Comparison of ENCODE assay signal across 15 mouse cellular contexts in the genomic region with DNA sequence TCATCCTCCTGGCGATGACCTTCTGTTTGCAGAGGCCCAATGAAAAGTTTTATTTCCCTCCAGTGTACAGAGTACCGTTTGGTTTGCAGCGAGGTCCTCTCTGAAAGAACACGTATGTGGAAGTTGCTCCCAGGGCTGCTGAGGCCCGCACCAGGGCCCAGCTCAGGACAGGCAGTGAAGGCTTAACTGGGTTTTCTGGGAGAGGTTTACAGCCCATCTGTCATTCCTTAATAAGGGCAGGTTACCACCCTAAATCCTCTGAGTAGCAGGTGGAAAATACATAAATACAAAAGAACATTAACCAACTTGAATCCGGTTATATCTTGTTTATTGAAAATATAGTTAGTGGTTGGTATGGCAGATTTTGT. TPM values are rescaled to one million over a fixed set of nuclear protein-coding genes. Genes with fewer than 3 reads are reported as not detected.
DNase-seq lines count a peak whose midpoint lies in the region; ATAC-seq and TF ChIP-seq lines count a peak whose summit lies in the region.
"Had no signal": no experiment of that assay in that cellular context is flagged by ENCODE, and none has a peak within 500 bp of the region (broad histone marks: within the 10 kb centered on the region; RNA-seq: fewer than 3 reads in every experiment).

No protein-coding gene starts in this region.

- H3K4me2 ChIP-seq in kidney, embryonic 16.5 days (replicated peaks; ENCODE audit: low read depth, low read length), result no peak overlapping the region
- H3K4me2 ChIP-seq in kidney, embryonic 14.5 days (replicated peaks; ENCODE audit: low read depth, low read length), result no peak overlapping the region
- H3K4me2 ChIP-seq in intestine, embryonic 15.5 days (replicated peaks), result no peak overlapping the region
- H3K4me2 ChIP-seq in neural tube, embryonic 15.5 days, result no peak overlapping the region
- H3K4me2 ChIP-seq: lung, embryonic 15.5 days had no signal

- intact Hi-C loops in gastrocnemius, adult 2 months (cut with DNase I), result no loop called here

- TF ChIP-seq CTCF in gastrocnemius, adult 2 months (IDR thresholded peaks at IDR 0.05), result no peak

- H3K27ac ChIP-seq in gastrocnemius, adult 2 months, result peak overlapping the region; percentile 88
- 0 out of 2 replicates have a peak overlapping the region, but pooled peaks have one; percentile 12 for H3K27ac ChIP-seq in kidney, embryonic 16.5 days (ENCODE audit: low read length)
- H3K27ac ChIP-seq in kidney, embryonic 14.5 days (ENCODE audit: low read depth, low read length), result no peak overlapping the region
- peak overlapping the region; percentile 67 for H3K27ac ChIP-seq in intestine, embryonic 15.5 days
- peak overlapping the region; percentile 28 for H3K27ac ChIP-seq in neural tube, embryonic 15.5 days (replicated peaks)
- H3K27ac ChIP-seq: lung, embryonic 15.5 days; midbrain, embryonic 10.5 days had no signal

- DNase-seq in gastrocnemius, adult 2 months, result peak; percentile 32
- no peak for DNase-seq in gastrocnemius, adult 18-20 months (ENCODE audit: low spot score)
- DNase-seq in gastrocnemius, adult 8-10 months (ENCODE audit: low spot score in 2 of 2), result no peak
- DNase-seq in layer of hippocampus, postnatal 25 days (ENCODE audit: extremely low spot score in 1 of 2, low spot score in 1 of 2), result no peak
- DNase-seq: cerebellum, adult 9-11 months; gastrocnemius, postnatal 36 days; kidney, adult 11 months; thymus, postnatal 14 days had no signal

- H3K9ac ChIP-seq in kidney, embryonic 16.5 days (replicated peaks; ENCODE audit: low read length), result no peak overlapping the region
- no peak overlapping the region for H3K9ac ChIP-seq in kidney, embryonic 14.5 days (ENCODE audit: low read depth, low read length)
- H3K9ac ChIP-seq in intestine, embryonic 15.5 days, result no peak overlapping the region
- H3K9ac ChIP-seq in neural tube, embryonic 15.5 days (replicated peaks), result no peak overlapping the region
- H3K9ac ChIP-seq: lung, embryonic 15.5 days had no signal

- no peaks in the 10 kb centered on the region for H3K36me3 ChIP-seq in kidney, embryonic 16.5 days (ENCODE audit: insufficient read depth, low read length)
- no peaks in the 10 kb centered on the region for H3K36me3 ChIP-seq in kidney, embryonic 14.5 days (ENCODE audit: control insufficient read depth, insufficient read depth, low read length)
- H3K36me3 ChIP-seq in intestine, embryonic 15.5 days, result 0 out of 2 replicates have a peak, but pooled peaks cover 2% of the 10 kb centered on the region
- H3K36me3 ChIP-seq in neural tube, embryonic 15.5 days, result 0 out of 2 replicates have a peak, but pooled peaks cover 3% of the 10 kb centered on the region
- H3K36me3 ChIP-seq: lung, embryonic 15.5 days; midbrain, embryonic 10.5 days had no signal

- 44% methylated on average over 6 of the region's 6 CpGs for WGBS in kidney, embryonic 16.5 days
- WGBS in kidney, embryonic 14.5 days, result 38% methylated on average over 6 of the region's 6 CpGs
- 22% methylated on average over 6 of the region's 6 CpGs for WGBS in intestine, embryonic 15.5 days
- 40% methylated on average over 6 of the region's 6 CpGs for WGBS in neural tube, embryonic 15.5 days

- H3K27me3 ChIP-seq in kidney, embryonic 16.5 days (ENCODE audit: insufficient read depth, low read length), result no peaks in the 10 kb centered on the region
- H3K27me3 ChIP-seq in kidney, embryonic 14.5 days (ENCODE audit: control insufficient read depth, insufficient read depth, low read length), result no peaks in the 10 kb centered on the region
- H3K27me3 ChIP-seq in intestine, embryonic 15.5 days (replicated peaks), result no peaks in the 10 kb centered on the region
- H3K27me3 ChIP-seq in neural tube, embryonic 15.5 days (replicated peaks), result no peaks in the 10 kb centered on the region
- H3K27me3 ChIP-seq: lung, embryonic 15.5 days had no signal

- no peak for ATAC-seq in kidney, embryonic 16.5 days (ENCODE audit: low FRiP score, low TSS enrichment)
- no peak for ATAC-seq in kidney, embryonic 14.5 days (ENCODE audit: low FRiP score, low TSS enrichment)
- ATAC-seq in intestine, embryonic 15.5 days, result peak; percentile 52
- ATAC-seq in neural tube, embryonic 15.5 days (ENCODE audit: low FRiP score), result no peak
- ATAC-seq: forebrain, embryonic 14.5 days had no signal

- H3K4me3 ChIP-seq in gastrocnemius, adult 2 months, result peak overlapping the region; percentile 23
- no peak overlapping the region for H3K4me3 ChIP-seq in kidney, embryonic 16.5 days (ENCODE audit: low read length)
- H3K4me3 ChIP-seq in kidney, embryonic 14.5 days (ENCODE audit: low read length), result no peak overlapping the region
- H3K4me3 ChIP-seq in intestine, embryonic 15.5 days (replicated peaks), result no peak overlapping the region
- H3K4me3 ChIP-seq in neural tube, embryonic 15.5 days (replicated peaks), result no peak overlapping the region
- H3K4me3 ChIP-seq: lung, embryonic 15.5 days; midbrain, embryonic 10.5 days had no signal

- peaks cover 14% of the 10 kb centered on the region for H3K4me1 ChIP-seq in kidney, embryonic 16.5 days (ENCODE audit: insufficient read depth, low read length)
- 0 out of 2 replicates have a peak, but pooled peaks cover 8% of the 10 kb centered on the region for H3K4me1 ChIP-seq in kidney, embryonic 14.5 days (ENCODE audit: control insufficient read depth, insufficient read depth, low read length)
- H3K4me1 ChIP-seq in intestine, embryonic 15.5 days (replicated peaks), result peaks cover 26% of the 10 kb centered on the region; the same call in 1 of the 2 replicates
- H3K4me1 ChIP-seq in neural tube, embryonic 15.5 days, result peaks cover 10% of the 10 kb centered on the region

- no peaks in the 10 kb centered on the region for H3K9me3 ChIP-seq in kidney, embryonic 16.5 days (ENCODE audit: low read length)
- H3K9me3 ChIP-seq in kidney, embryonic 14.5 days (ENCODE audit: control insufficient read depth, low read length), result no peaks in the 10 kb centered on the region
- no peaks in the 10 kb centered on the region for H3K9me3 ChIP-seq in intestine, embryonic 15.5 days
- no peaks in the 10 kb centered on the region for H3K9me3 ChIP-seq in neural tube, embryonic 15.5 days (replicated peaks)
- H3K9me3 ChIP-seq: lung, embryonic 15.5 days; midbrain, embryonic 10.5 days had no signal

RNA-seq across cellular contexts. Expression of gene Acsl1, which starts 9.7 kb away (rescaled TPM):
- 100 to 1,000 TPM; 224 to 367 TPM for total RNA-seq in gastrocnemius, adult 2 months (2021)
- 100 to 1,000 TPM; 270 to 281 TPM for total RNA-seq in gastrocnemius, adult 18-20 months (2021)
- polyA plus RNA-seq in kidney, embryonic 16.5 days (2015; fragmentation: Nextera tagmentation; extraction: Ambion mirVana), result 20.6 and 21.3 TPM in 2 replicates
- 9.7 and 16.1 TPM in 2 replicates for polyA plus RNA-seq in kidney, embryonic 14.5 days (2014; fragmentation: Nextera tagmentation; extraction: Ambion mirVana)
- polyA plus RNA-seq in intestine, embryonic 15.5 days (2015; fragmentation: Nextera tagmentation; extraction: Ambion mirVana), result 40.1 and 40.3 TPM in 2 replicates
- 17.0 and 17.2 TPM in 2 replicates for polyA plus RNA-seq in neural tube, embryonic 15.5 days (2015; fragmentation: Nextera tagmentation; extraction: Ambion mirVana)
- total RNA-seq in gastrocnemius, adult 8-10 months (2022), result 100 to 1,000 TPM; 225 to 268 (median 235) TPM
- 10 to 100 TPM; 45.7 to 48.2 TPM for total RNA-seq in layer of hippocampus, postnatal 25 days (2021)

Comparison
In these comparisons a context has a peak if more than half of its experiments do, and no peak if none do; other contexts are left out.
1. RNA of gene Acsl1, which starts 9.7 kb away (total RNA-seq): 224 to 367 TPM in gastrocnemius, adult 2 months, 270 to 281 TPM in gastrocnemius, adult 18-20 months and 225 to 268 TPM in gastrocnemius, adult 8-10 months; 45.7 to 48.2 TPM in layer of hippocampus, postnatal 25 days; every median in the first group is over 4 times any median in the second.